26 mouse cellular contexts compared by ENCODE assay signal in the genomic region with DNA sequence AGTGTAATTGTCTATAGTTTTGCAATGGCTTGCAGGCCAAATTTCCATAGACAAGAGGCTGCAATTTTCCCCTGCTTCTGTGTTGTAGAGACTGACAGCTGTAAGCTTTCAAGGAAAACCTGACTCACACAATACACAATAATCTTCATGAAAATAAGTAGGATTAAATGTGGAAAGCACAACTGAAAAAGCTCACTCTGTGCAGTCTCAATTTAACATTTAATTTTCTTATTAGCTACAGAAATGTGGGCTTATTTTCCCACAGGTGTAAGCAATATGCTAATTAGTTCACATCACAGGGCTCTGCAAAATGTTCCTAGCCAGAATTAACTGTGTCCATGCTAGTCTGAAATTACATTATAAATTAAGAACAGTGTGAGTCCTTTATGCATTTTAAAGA.
DNase-seq lines count a peak whose midpoint lies in the region; ATAC-seq and TF ChIP-seq lines count a peak whose summit lies in the region.
"Had no signal": no experiment of that assay in that cellular context is flagged by ENCODE, and none has a peak within 500 bp of the region (broad histone marks: within the 10 kb centered on the region; RNA-seq: fewer than 3 reads in every experiment).

No protein-coding gene starts in this region.

- no peak overlapping the region for H3K9ac ChIP-seq in hindbrain, postnatal 0 days (replicated peaks; ENCODE audit: low read length)
- H3K9ac ChIP-seq in hindbrain, embryonic 12.5 days: no peak overlapping the region
- no peak overlapping the region for H3K9ac ChIP-seq in forebrain, embryonic 12.5 days
- no peak overlapping the region for H3K9ac ChIP-seq in forebrain, embryonic 16.5 days (replicated peaks; ENCODE audit: low read depth, low read length)
- no peak overlapping the region for H3K9ac ChIP-seq in midbrain, embryonic 15.5 days
- H3K9ac ChIP-seq: embryonic facial prominence, embryonic 15.5 days; heart, embryonic 12.5 days; limb, embryonic 12.5 days; liver, embryonic 15.5 days; lung, embryonic 14.5 days; neural tube, embryonic 13.5 days had no signal

- TF ChIP-seq CTCF in hindbrain, postnatal 0 days (IDR thresholded peaks at IDR 0.05; ENCODE audit: low read depth): no peak

- H3K4me1 ChIP-seq in hindbrain, postnatal 0 days (ENCODE audit: insufficient read depth, low read length): no peaks in the 10 kb centered on the region
- no peaks in the 10 kb centered on the region for H3K4me1 ChIP-seq in hindbrain, embryonic 12.5 days
- no peaks in the 10 kb centered on the region for H3K4me1 ChIP-seq in forebrain, embryonic 12.5 days
- H3K4me1 ChIP-seq in forebrain, embryonic 16.5 days (replicated peaks; ENCODE audit: control insufficient read depth, insufficient read depth, low read length): no peaks in the 10 kb centered on the region
- no peaks in the 10 kb centered on the region for H3K4me1 ChIP-seq in midbrain, embryonic 15.5 days
- H3K4me1 ChIP-seq: embryonic facial prominence, embryonic 15.5 days; heart, embryonic 12.5 days; limb, embryonic 12.5 days; liver, embryonic 15.5 days; neural tube, embryonic 13.5 days had no signal

- no peak for ATAC-seq in hindbrain, postnatal 0 days
- ATAC-seq in hindbrain, embryonic 12.5 days (ENCODE audit: low FRiP score): no peak
- ATAC-seq in forebrain, embryonic 12.5 days (ENCODE audit: low FRiP score): peak; percentile 72
- ATAC-seq in forebrain, embryonic 16.5 days: peak; percentile 82
- ATAC-seq in midbrain, embryonic 15.5 days (replicated peaks): peak; percentile 56
- no peak for ATAC-seq in monocyte, adult 5-6 weeks (replicated peaks; ENCODE audit: insufficient number of reproducible peaks, low FRiP score, low TSS enrichment, poor library complexity, severe bottlenecking)
- ATAC-seq: CD4-positive, CD25-positive, alpha-beta regulatory T cell, adult 4 months; intestine, embryonic 16.5 days had no signal

- no peak overlapping the region for H3K4me3 ChIP-seq in hindbrain, postnatal 0 days (ENCODE audit: low read length)
- no peak overlapping the region for H3K4me3 ChIP-seq in hindbrain, embryonic 12.5 days
- no peak overlapping the region for H3K4me3 ChIP-seq in forebrain, embryonic 12.5 days (replicated peaks)
- H3K4me3 ChIP-seq in forebrain, embryonic 16.5 days (replicated peaks; ENCODE audit: low read length): no peak overlapping the region
- no peak overlapping the region for H3K4me3 ChIP-seq in midbrain, embryonic 15.5 days
- H3K4me3 ChIP-seq: embryonic facial prominence, embryonic 15.5 days; gastrocnemius, adult 2 months; heart, adult 2 months; heart, embryonic 12.5 days; limb, embryonic 12.5 days; liver, embryonic 15.5 days; neural tube, embryonic 13.5 days had no signal

- no peak overlapping the region for H3K27ac ChIP-seq in hindbrain, postnatal 0 days
- no peak overlapping the region for H3K27ac ChIP-seq in hindbrain, embryonic 12.5 days
- no peak overlapping the region for H3K27ac ChIP-seq in forebrain, embryonic 12.5 days
- no peak overlapping the region for H3K27ac ChIP-seq in forebrain, embryonic 16.5 days (ENCODE audit: low read length)
- H3K27ac ChIP-seq in midbrain, embryonic 15.5 days: no peak overlapping the region
- H3K27ac ChIP-seq: embryonic facial prominence, embryonic 15.5 days; gastrocnemius, adult 2 months; heart, adult 2 months; limb, embryonic 12.5 days; liver, embryonic 15.5 days; neural tube, embryonic 13.5 days had no signal

- no peak overlapping the region for H3K4me2 ChIP-seq in hindbrain, postnatal 0 days (ENCODE audit: low read depth, low read length)
- no peak overlapping the region for H3K4me2 ChIP-seq in hindbrain, embryonic 12.5 days (replicated peaks)
- no peak overlapping the region for H3K4me2 ChIP-seq in forebrain, embryonic 12.5 days
- H3K4me2 ChIP-seq in forebrain, embryonic 16.5 days (ENCODE audit: low read length): no peak overlapping the region
- no peak overlapping the region for H3K4me2 ChIP-seq in midbrain, embryonic 15.5 days
- H3K4me2 ChIP-seq: embryonic facial prominence, embryonic 15.5 days; heart, embryonic 12.5 days; limb, embryonic 12.5 days; liver, embryonic 15.5 days; lung, embryonic 14.5 days; neural tube, embryonic 13.5 days had no signal

- H3K36me3 ChIP-seq in hindbrain, postnatal 0 days (ENCODE audit: insufficient read depth, low read length): no peaks in the 10 kb centered on the region
- no peaks in the 10 kb centered on the region for H3K36me3 ChIP-seq in hindbrain, embryonic 12.5 days
- no peaks in the 10 kb centered on the region for H3K36me3 ChIP-seq in forebrain, embryonic 12.5 days (replicated peaks)
- no peaks in the 10 kb centered on the region for H3K36me3 ChIP-seq in forebrain, embryonic 16.5 days (ENCODE audit: control insufficient read depth, insufficient read depth)
- no peaks in the 10 kb centered on the region for H3K36me3 ChIP-seq in midbrain, embryonic 15.5 days (replicated peaks)
- H3K36me3 ChIP-seq: embryonic facial prominence, embryonic 15.5 days; heart, embryonic 12.5 days; limb, embryonic 12.5 days; liver, embryonic 15.5 days; neural tube, embryonic 13.5 days had no signal

- peak; percentile 3 for DNase-seq in hindbrain, postnatal 0 days (ENCODE audit: low spot score)
- no peak for DNase-seq in heart, adult 18-20 months
- no peak for DNase-seq in heart, postnatal 36 days
- DNase-seq: adrenal gland, postnatal 14 days; cerebellum, adult 18-20 months; cerebellum, postnatal 10 days; gastrocnemius, adult 2 months; gastrocnemius, postnatal 36 days; heart, adult 2 months; kidney, postnatal 14 days; lung, embryonic 14.5 days; lung, postnatal 14 days; retina, postnatal 1 day; right cerebral cortex, postnatal 25 days had no signal

- H3K9me3 ChIP-seq in hindbrain, postnatal 0 days (ENCODE audit: low read length): no peaks in the 10 kb centered on the region
- H3K9me3 ChIP-seq in hindbrain, embryonic 12.5 days (replicated peaks): no peaks in the 10 kb centered on the region
- H3K9me3 ChIP-seq in forebrain, embryonic 12.5 days: no peaks in the 10 kb centered on the region
- no peaks in the 10 kb centered on the region for H3K9me3 ChIP-seq in forebrain, embryonic 16.5 days (ENCODE audit: control insufficient read depth, low read length)
- H3K9me3 ChIP-seq in midbrain, embryonic 15.5 days: no peaks in the 10 kb centered on the region
- H3K9me3 ChIP-seq: embryonic facial prominence, embryonic 15.5 days; heart, embryonic 12.5 days; limb, embryonic 12.5 days; liver, embryonic 15.5 days; neural tube, embryonic 13.5 days had no signal

- intact Hi-C loops in heart, postnatal 36 days (cut with DNase I): no loop called here

- no peaks in the 10 kb centered on the region for H3K27me3 ChIP-seq in hindbrain, postnatal 0 days (ENCODE audit: insufficient read depth, low read length)
- H3K27me3 ChIP-seq in hindbrain, embryonic 12.5 days: no peaks in the 10 kb centered on the region
- no peaks in the 10 kb centered on the region for H3K27me3 ChIP-seq in forebrain, embryonic 12.5 days
- H3K27me3 ChIP-seq in forebrain, embryonic 16.5 days (replicated peaks; ENCODE audit: control insufficient read depth, insufficient read depth, low read length): no peaks in the 10 kb centered on the region
- H3K27me3 ChIP-seq in midbrain, embryonic 15.5 days (replicated peaks): no peaks in the 10 kb centered on the region
- H3K27me3 ChIP-seq: embryonic facial prominence, embryonic 15.5 days; heart, embryonic 12.5 days; limb, embryonic 12.5 days; liver, embryonic 15.5 days; neural tube, embryonic 13.5 days had no signal

Comparison
In these comparisons a context has a peak if more than half of its experiments do, and no peak if none do; other contexts are left out.
1. ATAC-seq: peak in forebrain, embryonic 12.5 days (single experiment), forebrain, embryonic 16.5 days (single experiment) and midbrain, embryonic 15.5 days (single experiment); none in hindbrain, postnatal 0 days (single experiment), hindbrain, embryonic 12.5 days (single experiment) and monocyte, adult 5-6 weeks (single experiment).